ENCODE assay signal across 43 mouse cellular contexts in genomic region chr9:76252109-76252508, GRCm38 (mm10). TPM values are rescaled to one million over a fixed set of nuclear protein-coding genes. Genes with fewer than 3 reads are reported as not detected.
"Had no signal": no experiment of that assay in that cellular context is flagged by ENCODE, and none has a peak within 500 bp of the region (broad histone marks: within the 10 kb centered on the region; RNA-seq: fewer than 3 reads in every experiment).

No protein-coding gene starts in this region.

- H3K27ac ChIP-seq: left cerebral cortex, adult 2 months; limb, embryonic 10.5 days; limb, embryonic 12.5 days; limb, embryonic 13.5 days; limb, embryonic 15.5 days; liver, embryonic 12.5 days; liver, embryonic 13.5 days; liver, embryonic 14.5 days; liver, embryonic 15.5 days; lung, embryonic 15.5 days; macrophage; midbrain, embryonic 10.5 days; midbrain, embryonic 12.5 days; midbrain, embryonic 13.5 days; midbrain, embryonic 15.5 days had no signal

- H3K27me3 ChIP-seq: limb, embryonic 12.5 days; limb, embryonic 13.5 days; limb, embryonic 15.5 days; liver, embryonic 12.5 days; liver, embryonic 13.5 days; liver, embryonic 15.5 days; lung, embryonic 15.5 days; megakaryocyte, embryonic 14.5 days; midbrain, embryonic 12.5 days; midbrain, embryonic 13.5 days; midbrain, embryonic 15.5 days had no signal

- H3K4me2 ChIP-seq: limb, embryonic 12.5 days; limb, embryonic 13.5 days; limb, embryonic 15.5 days; liver, embryonic 11.5 days; liver, embryonic 12.5 days; liver, embryonic 13.5 days; liver, embryonic 15.5 days; lung, embryonic 14.5 days; lung, embryonic 15.5 days; midbrain, embryonic 12.5 days; midbrain, embryonic 13.5 days; midbrain, embryonic 15.5 days had no signal

- H3K4me3 ChIP-seq: left cerebral cortex, adult 2 months; limb, embryonic 10.5 days; limb, embryonic 12.5 days; limb, embryonic 13.5 days; limb, embryonic 15.5 days; liver, embryonic 12.5 days; liver, embryonic 13.5 days; liver, embryonic 15.5 days; lung, embryonic 15.5 days; megakaryocyte, embryonic 14.5 days; midbrain, embryonic 10.5 days; midbrain, embryonic 12.5 days; midbrain, embryonic 13.5 days; midbrain, embryonic 15.5 days; myocyte had no signal

- H3K9ac ChIP-seq: limb, embryonic 12.5 days; limb, embryonic 13.5 days; limb, embryonic 15.5 days; liver, embryonic 12.5 days; liver, embryonic 13.5 days; liver, embryonic 14.5 days; liver, embryonic 15.5 days; liver, postnatal 0 days; lung, embryonic 14.5 days; lung, embryonic 15.5 days; midbrain, embryonic 12.5 days; midbrain, embryonic 13.5 days; midbrain, embryonic 15.5 days had no signal

- H3K4me1 ChIP-seq: limb, embryonic 10.5 days; limb, embryonic 12.5 days; limb, embryonic 13.5 days; limb, embryonic 15.5 days; liver, embryonic 12.5 days; liver, embryonic 13.5 days; liver, embryonic 15.5 days; lung, embryonic 15.5 days; megakaryocyte, embryonic 14.5 days; midbrain, embryonic 10.5 days; midbrain, embryonic 12.5 days; midbrain, embryonic 13.5 days; midbrain, embryonic 15.5 days had no signal

- H3K36me3 ChIP-seq: limb, embryonic 10.5 days; limb, embryonic 12.5 days; limb, embryonic 13.5 days; limb, embryonic 15.5 days; liver, embryonic 12.5 days; liver, embryonic 13.5 days; liver, embryonic 15.5 days; lung, embryonic 15.5 days; midbrain, embryonic 10.5 days; midbrain, embryonic 12.5 days; midbrain, embryonic 13.5 days; midbrain, embryonic 15.5 days had no signal

- DNase-seq: left cerebral cortex, postnatal 4 days; liver; liver, embryonic 13.5 days; liver, postnatal 0 days; lung, adult 18-20 months; lung, adult 2 months; lung, postnatal 14 days; midbrain, embryonic 14.5 days had no signal

- H3K9me3 ChIP-seq: limb, embryonic 10.5 days; limb, embryonic 12.5 days; limb, embryonic 13.5 days; limb, embryonic 15.5 days; liver, embryonic 12.5 days; liver, embryonic 13.5 days; liver, embryonic 15.5 days; lung, embryonic 15.5 days; megakaryocyte, embryonic 14.5 days; midbrain, embryonic 10.5 days; midbrain, embryonic 12.5 days; midbrain, embryonic 13.5 days; midbrain, embryonic 15.5 days had no signal

- ATAC-seq: liver, embryonic 12.5 days; liver, postnatal 0 days; midbrain, embryonic 13.5 days; midbrain, embryonic 15.5 days had no signal

RNA-seq across cellular contexts. Expression of gene Gfral, which starts 38.7 kb away (rescaled TPM):
- total RNA-seq: left cerebral cortex, adult 2 months; left cerebral cortex, adult 8-10 months; left cerebral cortex, postnatal 10 days; left cerebral cortex, postnatal 14 days; left cerebral cortex, postnatal 25 days; left cerebral cortex, postnatal 36 days; left cerebral cortex, postnatal 4 days; liver, adult 2 months; megakaryocyte progenitor cell, adult 5-6 weeks; megakaryocyte, adult 5-6 weeks; megakaryocyte-erythroid progenitor cell, adult 5-6 weeks; midbrain, postnatal 0 days; monocyte, adult 5-6 weeks had no signal
- polyA plus RNA-seq: limb, embryonic 10.5 days; limb, embryonic 11.5 days; limb, embryonic 12.5 days; limb, embryonic 13.5 days; limb, embryonic 14.5 days; limb, embryonic 15.5 days; liver, adult 2 months; liver, embryonic 11.5 days; liver, embryonic 12.5 days; liver, embryonic 13.5 days; liver, embryonic 14.5 days; liver, embryonic 15.5 days; liver, embryonic 16.5 days; liver, postnatal 0 days; lung, adult 2 months; lung, embryonic 14.5 days; lung, embryonic 15.5 days; lung, embryonic 16.5 days; lung, postnatal 0 days; macrophage; midbrain, embryonic 10.5 days; midbrain, embryonic 12.5 days; midbrain, embryonic 13.5 days; midbrain, embryonic 14.5 days; midbrain, embryonic 15.5 days; neural tube, embryonic 11.5 days had no signal
